Mouse (Mus musculus) heart, adult 2 months (tissue): ENCODE measurements at regions not wholly inside any gene's neighbourhood (a gene's known extent, or its start where the extent isn't known, plus 50 kb on each side); places are given as distances from the start of the nearest gene placed in this dataset.

Source experiments
- DNase-seq, 2 experiments: peaks; one replicate each; pipeline ENCODE4 v3.0.0; 2021
- H3K27ac ChIP-seq: fragments of 200-600 bp; 2 replicates; pipeline ENCODE4 v1.8.1; 2022
- H3K27me3 ChIP-seq: fragments of 200-500 bp; 2 replicates; pipeline ENCODE4 v1.6.1; 2012; ENCODE audit warnings: mild to moderate bottlenecking, low read length, inconsistent platforms, mixed read lengths; ENCODE audit not compliant: control insufficient read depth, insufficient read depth
- H3K36me3 ChIP-seq: fragments of 200-500 bp; 2 replicates; pipeline ENCODE4 v1.6.1; 2012; ENCODE audit warnings: low read length, inconsistent platforms; ENCODE audit not compliant: control insufficient read depth, insufficient read depth
- H3K4me1 ChIP-seq: fragments of 200-500 bp; 2 replicates; pipeline ENCODE4 v1.6.1; 2011; ENCODE audit warnings: low read length; ENCODE audit not compliant: control insufficient read depth, insufficient read depth
- H3K4me3 ChIP-seq: fragments of 200-600 bp; 2 replicates; pipeline ENCODE4 v1.8.1; 2022
- H3K79me2 ChIP-seq: fragments of 200-500 bp; replicated peaks from 2 replicates; pipeline ENCODE4 v1.6.1; 2012; ENCODE audit warnings: mild to moderate bottlenecking, inconsistent platforms, low read length, moderate library complexity, mixed read lengths; ENCODE audit not compliant: control insufficient read depth, insufficient read depth
- H3K9ac ChIP-seq: fragments of 200-500 bp; 2 replicates; pipeline ENCODE4 v1.6.1; 2012; ENCODE audit warnings: low read depth, mild to moderate bottlenecking, control low read depth, inconsistent platforms, low read length, mixed read lengths
- CTCF ChIP-seq: fragments of 200-600 bp; IDR thresholded peaks from 2 replicates; pipeline ENCODE4 v1.8.1; 2022; ENCODE audit warnings: antibody characterized with exemption, mild to moderate bottlenecking, moderate library complexity
- EP300 ChIP-seq: fragments of 200-500 bp; IDR thresholded peaks from 2 replicates; pipeline ENCODE4 v1.6.1; 2011; ENCODE audit warnings: low read depth, low read length, control low read depth; ENCODE audit not compliant: insufficient read depth
- POLR2A ChIP-seq: fragments of 200-500 bp; IDR thresholded peaks from 2 replicates; pipeline ENCODE4 v1.6.1; 2011; ENCODE audit warnings: mild to moderate bottlenecking, low read depth, low read length, control low read depth; ENCODE audit not compliant: insufficient read depth
- WGBS: fragments of 180-500 bp; shearing (Covaris S2); methylation state at CpG from one replicate; pipeline ENCODE4 v1.1.7; 2018; 5-methylcytosine and 5-hydroxymethylcytosine counted together
- intact Hi-C: fragments of 180-260 bp; cut with DNase I; formaldehyde crosslinking; loops from one replicate; pipeline ENCODE4 v1.15.1; 2025

DNA sequence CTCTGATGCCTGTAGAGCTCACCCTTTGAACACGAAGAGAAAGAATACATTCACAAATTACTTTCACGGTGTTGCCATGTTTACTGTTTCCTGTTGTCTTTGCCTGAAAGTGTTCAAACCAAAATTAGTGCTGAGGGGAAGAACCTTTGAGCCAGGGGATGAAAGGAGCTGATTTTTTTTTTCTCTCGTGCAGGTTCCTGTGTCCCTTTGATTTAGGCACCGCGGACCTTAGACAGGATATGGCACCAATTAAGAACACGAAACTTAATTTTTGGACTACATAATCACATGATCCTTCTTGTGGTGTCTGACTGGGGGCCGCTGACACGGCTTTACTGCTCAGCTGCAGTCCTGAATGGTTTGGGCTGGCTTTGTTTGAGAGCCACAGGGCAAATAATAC is 322.4 kb downstream of the Mtx2 start:
- DNase-seq = no peak
- WGBS = 79% methylated on average over 8 of the region's 8 CpGs
- Histone ChIP-seq H3K9ac (no peak overlapping the region), H3K4me3 (no peak overlapping the region), H3K4me1 (peaks cover 2% of the 10 kb centered on the region; the same call in 1 of the 2 replicates), H3K36me3 (no peaks in the 10 kb centered on the region), H3K27me3 (0 out of 2 replicates have a peak, but pooled peaks cover 1% of the 10 kb centered on the region), H3K27ac (no peak overlapping the region), H3K79me2 (no peaks in the 10 kb centered on the region)
- TF ChIP-seq EP300 = no peak
- no peak for TF ChIP-seq CTCF
- no peak for TF ChIP-seq POLR2A
- intact Hi-C loops = no loop called here

DNA sequence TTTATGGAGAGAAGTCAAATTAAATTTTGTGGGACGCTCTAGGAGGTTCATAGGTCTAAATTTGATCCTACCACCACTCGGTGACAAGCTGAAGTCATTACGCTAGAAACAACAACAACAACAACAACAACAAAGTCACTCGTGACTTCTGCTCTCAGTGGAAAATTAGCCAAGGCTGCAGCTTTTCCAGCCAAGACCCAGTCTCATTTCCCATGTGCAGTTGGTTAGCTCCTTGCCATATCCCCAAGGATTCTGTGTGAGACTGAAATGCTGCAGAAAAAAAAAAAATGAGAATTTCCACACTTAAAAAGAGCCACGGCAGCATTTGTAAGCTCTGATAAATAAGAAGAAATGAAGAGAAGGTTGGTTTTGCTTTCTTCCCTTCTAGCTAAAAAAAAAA is 323.4 kb downstream of the Mtx2 start:
- no peak for DNase-seq
- Histone ChIP-seq H3K9ac (no peak overlapping the region), H3K27ac (no peak overlapping the region), H3K4me1 (peaks cover 4% of the 10 kb centered on the region), H3K79me2 (no peaks in the 10 kb centered on the region), H3K4me3 (no peak overlapping the region), H3K27me3 (0 out of 2 replicates have a peak, but pooled peaks cover 1% of the 10 kb centered on the region), H3K36me3 (no peaks in the 10 kb centered on the region)
- WGBS = 78% methylated on average over 5 of the region's 5 CpGs
- TF ChIP-seq CTCF (no peak), EP300 (no peak), POLR2A (no peak)
- intact Hi-C loops = no loop called here

DNA sequence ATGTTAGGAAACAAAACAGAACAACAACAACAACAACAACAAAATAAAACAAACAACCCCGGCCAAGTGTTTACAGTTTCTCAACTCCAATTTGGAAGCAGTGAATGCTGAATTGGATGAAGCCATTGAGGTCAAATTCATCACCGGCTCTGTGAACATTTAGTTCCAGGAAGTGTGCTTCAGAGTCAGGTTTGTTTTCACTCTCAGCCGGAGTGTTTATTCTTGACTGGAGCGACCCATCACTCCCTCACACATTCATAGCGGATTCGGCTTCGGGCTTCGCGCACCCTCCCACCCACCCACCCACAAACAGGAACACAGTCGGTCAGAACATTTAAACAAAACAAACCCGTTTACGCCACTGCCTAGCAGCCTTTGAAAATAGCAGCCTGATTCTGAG is 324.0 kb downstream of the Mtx2 start:
- H3K27me3 ChIP-seq = 0 out of 2 replicates have a peak, but pooled peaks cover 1% of the 10 kb centered on the region
- 31% methylated on average over 12 of the region's 12 CpGs for WGBS
- H3K79me2 ChIP-seq = no peaks in the 10 kb centered on the region
- TF ChIP-seq CTCF (no peak), EP300 (no peak), POLR2A (no peak)
- H3K4me3 ChIP-seq = no peak overlapping the region
- no peaks in the 10 kb centered on the region for H3K36me3 ChIP-seq
- peaks cover 4% of the 10 kb centered on the region for H3K4me1 ChIP-seq
- DNase-seq = no peak
- H3K9ac ChIP-seq = no peak overlapping the region
- no peak overlapping the region for H3K27ac ChIP-seq
- intact Hi-C loops = no loop called here

DNA sequence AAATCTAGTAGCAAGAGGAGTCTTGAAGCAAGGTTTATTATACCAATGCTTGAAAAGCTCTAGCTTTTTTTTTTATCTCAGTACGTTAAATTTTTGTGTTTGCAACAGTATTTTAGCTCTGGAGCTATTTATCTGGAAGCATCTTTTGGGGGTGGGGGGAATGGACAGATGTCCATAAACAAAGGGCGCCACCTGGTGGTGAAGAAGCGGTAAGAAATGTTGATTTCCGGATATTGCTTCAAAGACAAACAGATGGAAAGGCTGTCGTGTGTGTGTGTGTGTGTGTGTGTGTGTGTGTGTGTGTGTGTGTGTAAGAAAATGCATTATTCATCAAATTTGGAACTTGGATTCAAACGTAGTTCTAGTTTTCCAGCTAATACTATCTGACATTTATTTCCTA is 325.4 kb downstream of the Mtx2 start:
- no peak overlapping the region for H3K9ac ChIP-seq
- no peak overlapping the region for H3K27ac ChIP-seq
- peaks cover 5% of the 10 kb centered on the region for H3K4me1 ChIP-seq
- no peaks in the 10 kb centered on the region for H3K79me2 ChIP-seq
- no peak for TF ChIP-seq EP300
- peak; percentile 64 for TF ChIP-seq CTCF
- no peaks in the 10 kb centered on the region for H3K36me3 ChIP-seq
- H3K27me3 ChIP-seq = 0 out of 2 replicates have a peak, but pooled peaks cover 1% of the 10 kb centered on the region
- no peak overlapping the region for H3K4me3 ChIP-seq
- intact Hi-C loops = loop anchor here (5.0 kb wide), 3 partner anchors 71 to 436 kb away; no protein-coding TSS in a partner anchor
- WGBS = 6% methylated on average over 6 of the region's 6 CpGs
- peak in 1 of 2 experiments; percentile 46 for DNase-seq

DNA sequence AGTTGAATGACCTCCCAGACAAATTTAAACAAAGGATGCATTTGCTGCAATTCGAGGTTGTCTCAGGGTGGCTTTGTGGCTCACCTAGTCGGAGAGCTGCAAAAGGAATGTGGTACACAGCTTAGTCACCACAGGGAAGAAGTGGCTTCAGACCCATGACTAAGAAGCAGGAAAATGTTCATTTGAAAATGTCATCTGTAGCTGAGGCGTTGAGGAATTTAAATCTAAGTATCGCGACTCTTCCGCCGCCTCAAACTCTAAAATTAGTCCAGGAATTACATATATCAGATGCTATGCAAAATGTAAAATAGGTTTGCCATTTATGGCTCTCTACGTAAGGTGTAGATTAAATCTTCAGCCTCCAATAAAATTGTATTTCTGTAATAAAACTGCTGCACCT is 325.9 kb downstream of the Mtx2 start:
- H3K4me3 ChIP-seq = no peak overlapping the region
- H3K36me3 ChIP-seq = no peaks in the 10 kb centered on the region
- intact Hi-C loops = loop anchor here (5.0 kb wide), 3 partner anchors 71 to 436 kb away; no protein-coding TSS in a partner anchor
- no peak for DNase-seq
- H3K79me2 ChIP-seq = no peaks in the 10 kb centered on the region
- TF ChIP-seq CTCF (no peak), EP300 (no peak), POLR2A (no peak)
- 0 out of 2 replicates have a peak, but pooled peaks cover 1% of the 10 kb centered on the region for H3K27me3 ChIP-seq
- 88% methylated on average over 8 of the region's 8 CpGs for WGBS
- no peak overlapping the region for H3K9ac ChIP-seq
- H3K4me1 ChIP-seq = peaks cover 5% of the 10 kb centered on the region
- H3K27ac ChIP-seq = no peak overlapping the region

DNA sequence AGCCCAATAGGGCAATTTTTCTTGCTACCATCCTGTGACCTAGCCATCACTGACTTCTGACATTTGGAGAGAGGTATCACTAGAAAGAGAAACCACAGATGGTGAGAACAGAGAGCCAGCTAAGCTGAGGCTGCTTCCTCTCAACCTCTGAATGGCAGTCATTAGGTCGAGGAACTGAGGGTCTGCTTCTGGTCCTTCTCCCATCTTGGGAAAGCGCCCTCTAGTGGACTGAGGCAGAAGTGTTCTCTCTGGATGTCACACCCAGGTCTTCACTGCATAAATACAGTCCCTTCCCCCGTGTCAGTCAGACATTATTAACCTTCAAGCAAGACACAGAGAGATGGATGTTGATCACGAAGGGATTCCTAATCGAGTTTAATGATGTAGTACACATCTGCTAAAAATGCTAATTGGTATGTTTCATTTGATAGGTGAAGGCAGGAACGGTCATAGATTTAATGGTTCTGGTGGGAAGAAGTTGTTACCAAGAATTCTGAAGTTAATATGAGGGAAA is 326.9 kb downstream of the Mtx2 start:
- Histone ChIP-seq H3K4me1 (peaks cover 5% of the 10 kb centered on the region), H3K27ac (no peak overlapping the region), H3K79me2 (no peaks in the 10 kb centered on the region), H3K36me3 (no peaks in the 10 kb centered on the region), H3K9ac (no peak overlapping the region), H3K27me3 (0 out of 2 replicates have a peak, but pooled peaks cover 1% of the 10 kb centered on the region), H3K4me3 (no peak overlapping the region)
- no peak for DNase-seq
- 42% methylated on average over 6 of the region's 6 CpGs for WGBS
- TF ChIP-seq EP300 (no peak), CTCF (peak; percentile 78)
- intact Hi-C loops = loop anchor here (1.0 to 5.0 kb wide), 4 partner anchors 70 to 450 kb away; no protein-coding TSS in a partner anchor
